Mouse (Mus musculus) R1 (cell line): Measurements from ENCODE around the gene Gpr19.

Experiments used
- DNase-seq: peaks from one replicate; pipeline ENCODE4 v3.0.0-alpha.2; 2018; ENCODE audit warnings: low read depth, low spot score

Gene Gpr19

DNA sequence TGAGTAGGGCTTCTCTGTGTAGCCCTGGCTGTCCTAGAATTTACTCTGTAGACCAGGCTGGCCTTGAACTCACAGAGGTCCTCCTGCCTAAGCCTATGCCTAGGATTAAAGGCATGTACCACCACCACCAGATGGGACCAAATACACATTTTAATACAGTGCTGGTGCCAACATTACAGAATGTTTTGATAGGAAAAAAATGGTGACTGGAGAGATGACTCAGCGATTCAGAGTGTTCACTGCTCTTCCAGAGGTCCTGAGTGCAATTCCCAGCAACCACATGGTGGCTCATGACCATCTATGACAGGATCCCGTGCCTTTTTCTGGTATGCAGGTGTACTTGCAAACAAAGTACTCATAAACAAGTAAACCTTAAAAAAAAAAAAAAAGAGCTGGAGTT is 48.9 kb downstream of the Gpr19 start:
- DNase-seq: no peak

GRCm38 (mm10) chr6:134848197-134848890 is 50.0 kb downstream of the Gpr19 start:
- DNase-seq: peak; percentile 84

GRCm38 (mm10) chr6:134847550-134847949 is 50.8 kb downstream of the Gpr19 start:
- no peak for DNase-seq

GRCm38 (mm10) chr6:134846308-134846707 is 52.1 kb downstream of the Gpr19 start:
- DNase-seq: no peak

DNA sequence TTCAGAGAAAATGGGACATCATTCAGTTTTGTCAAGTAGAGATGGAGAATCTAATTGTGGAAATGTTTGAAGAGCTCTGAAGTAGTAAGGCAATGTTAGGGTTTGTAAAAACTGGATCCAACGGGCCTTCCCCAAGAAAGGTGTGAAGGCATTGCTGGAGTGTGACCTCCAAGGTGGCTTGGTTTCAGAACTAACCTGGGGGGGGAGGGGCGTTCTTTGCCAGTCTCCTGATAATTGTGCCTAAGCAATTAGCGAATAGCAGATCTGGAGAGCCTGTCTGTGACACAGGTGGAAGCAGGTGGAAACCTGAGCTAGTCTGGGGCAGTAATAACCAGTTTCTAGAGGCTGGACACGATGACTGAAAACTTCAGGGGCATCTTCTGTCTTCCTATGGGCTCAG is 52.7 kb downstream of the Gpr19 start:
- no peak for DNase-seq

DNA sequence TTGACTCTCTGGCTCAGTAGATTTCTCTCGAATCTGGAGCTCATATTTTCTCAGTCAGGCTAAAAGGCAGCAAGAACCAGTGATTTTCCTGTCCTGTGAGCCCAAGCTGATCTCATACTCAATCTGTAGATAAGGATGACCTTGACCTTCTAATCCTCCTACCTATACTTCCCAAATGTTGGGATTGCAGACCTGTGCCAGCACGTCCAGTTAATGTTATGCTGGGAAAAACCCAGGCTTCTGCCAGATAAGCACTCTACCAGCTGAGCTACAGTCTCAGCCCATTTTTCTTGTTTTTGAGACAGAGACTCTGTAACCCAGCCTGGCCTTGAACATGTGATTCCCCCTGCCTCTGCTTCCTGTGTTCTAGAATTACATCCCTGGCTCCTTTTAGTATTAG is 58.0 kb downstream of the Gpr19 start:
- DNase-seq: no peak

GRCm38 (mm10) chr6:134838111-134838510 is 60.3 kb downstream of the Gpr19 start:
- DNase-seq: no peak

DNA sequence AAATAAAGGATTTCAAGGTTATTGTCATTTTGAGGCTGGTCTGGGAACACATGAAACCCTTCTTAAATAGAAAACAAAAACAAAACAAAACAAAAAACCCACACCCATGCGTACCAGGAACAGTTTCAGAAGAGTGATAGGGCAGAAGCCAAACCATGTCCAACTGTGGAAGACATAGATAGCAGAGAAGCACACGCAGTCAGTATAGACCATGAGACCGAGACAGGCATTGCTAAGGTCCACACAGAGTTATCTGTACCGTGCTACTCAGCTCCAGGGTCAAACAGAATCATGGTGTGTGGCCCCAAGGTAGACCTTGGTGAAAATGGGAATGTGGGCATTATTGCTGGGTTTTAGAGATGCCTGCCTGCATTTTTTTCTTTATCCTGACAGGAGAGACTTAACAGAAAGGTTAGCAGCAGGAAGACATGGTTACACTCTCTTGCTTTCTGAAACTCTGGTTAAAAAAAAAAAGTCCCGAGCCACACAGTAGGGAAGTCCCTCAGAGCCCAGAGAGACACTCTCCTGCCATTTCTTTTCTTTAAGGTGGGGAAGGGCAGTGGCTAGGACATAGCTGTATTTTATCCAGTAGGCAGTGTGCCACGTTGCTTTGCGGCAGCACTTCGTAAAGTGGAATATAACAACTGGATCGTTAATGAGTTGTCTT is 63.7 kb downstream of the Gpr19 start:
- DNase-seq: no peak

- DNase-seq: peak; percentile 23
Measured at GRCm38 (mm10) chr6:134830776-134831175, 67.6 kb downstream of the Gpr19 start.

GRCm38 (mm10) chr6:134829786-134830700 is 68.3 kb downstream of the Gpr19 start, which contains the start of gene Crebl2:
TSS of gene Crebl2 (plus strand) at chr6:134830154.
- peak; percentile 99 for DNase-seq

DNA sequence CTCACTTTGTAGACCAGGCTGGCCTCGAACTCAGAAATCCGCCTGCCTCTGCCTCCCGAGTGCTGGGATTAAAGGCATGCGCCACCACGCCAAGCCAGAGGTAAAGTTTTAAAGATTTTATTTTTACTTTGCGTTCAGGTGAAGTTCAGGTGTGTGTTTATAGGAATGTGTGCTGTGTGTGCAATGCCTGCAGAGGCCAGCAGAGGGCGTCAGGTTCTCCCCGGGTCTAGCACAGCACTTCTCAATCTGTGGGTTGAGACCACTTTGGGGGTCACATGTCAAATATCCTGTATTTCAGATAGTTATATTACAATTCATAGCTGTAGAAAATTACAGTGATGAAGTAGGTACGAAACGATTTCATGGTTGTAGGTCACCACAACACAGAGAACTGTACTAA is 75.5 kb downstream of the Gpr19 start:
- DNase-seq: peak; percentile 63

DNA sequence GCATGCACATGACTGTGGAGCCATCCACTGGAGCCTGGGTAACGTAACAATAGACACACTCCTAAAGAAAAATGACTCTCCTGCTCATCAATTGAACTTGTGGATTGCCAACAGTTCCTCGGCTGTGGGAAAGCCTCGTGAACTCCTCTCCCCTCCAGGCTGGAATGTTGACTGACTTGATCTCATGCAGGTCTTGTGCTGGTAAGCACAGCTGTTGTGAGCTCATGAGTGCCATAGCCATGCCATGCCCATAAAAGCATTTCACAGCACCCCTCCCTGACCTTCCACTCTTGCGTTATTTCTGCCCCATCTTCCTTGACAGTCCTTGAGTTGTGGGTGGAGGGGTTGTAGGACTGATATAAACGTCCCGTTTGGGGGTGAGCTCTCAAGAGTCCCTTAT is 78.0 kb downstream of the Gpr19 start:
- no peak for DNase-seq

DNA sequence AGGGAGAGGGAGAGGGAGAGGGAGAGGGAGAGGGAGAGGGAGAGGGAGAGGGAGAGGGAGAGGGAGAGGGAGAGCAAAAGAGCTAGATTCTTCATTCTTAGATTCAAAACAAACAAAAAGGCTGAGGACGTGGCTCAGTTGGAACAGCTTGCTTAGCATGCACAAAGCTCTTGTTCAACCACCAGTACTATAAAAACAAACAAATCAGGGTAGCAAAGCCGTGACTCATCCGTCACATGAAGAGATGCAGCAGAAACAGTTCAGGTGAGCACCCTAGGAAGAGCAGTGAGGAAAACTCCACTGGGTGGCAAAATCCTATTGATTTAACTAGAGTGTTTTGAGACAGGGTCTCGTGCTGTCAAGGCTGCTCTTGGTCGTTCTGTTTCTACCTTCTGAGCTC is 78.6 kb downstream of the Gpr19 start:
- DNase-seq: no peak
